Mouse (Mus musculus) urinary bladder, postnatal 14 days (tissue): ENCODE results near the gene Klf16.
A peak's percentile ranks its signal among the peaks of the same experiment; 100 is the strongest.

Experiments used
- DNase-seq: peaks from one replicate; pipeline ENCODE4 v3.0.0; 2021; ENCODE audit warnings: low spot score

Klf16 gene

DNA sequence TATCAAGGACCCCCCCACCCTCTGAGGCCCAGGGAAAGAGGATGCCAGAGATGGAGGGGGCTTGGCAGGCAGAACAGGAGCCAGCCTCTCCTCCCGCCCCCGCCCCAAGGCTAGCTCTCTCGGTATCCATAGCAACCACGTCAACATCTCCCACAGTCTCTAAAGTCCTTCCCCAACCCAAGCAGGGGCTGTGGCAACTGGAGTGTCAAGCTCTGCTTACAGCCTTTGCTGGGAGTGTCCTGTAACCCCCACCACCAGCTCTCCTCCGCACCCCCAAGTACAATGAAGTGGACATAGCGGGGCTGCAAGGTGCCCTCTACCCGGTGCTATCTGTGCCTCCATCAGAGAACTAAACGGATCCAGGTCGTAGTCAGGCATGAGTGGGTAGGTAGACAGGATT is 3.2 kb downstream of the Klf16 start:
- DNase-seq = no peak

DNA sequence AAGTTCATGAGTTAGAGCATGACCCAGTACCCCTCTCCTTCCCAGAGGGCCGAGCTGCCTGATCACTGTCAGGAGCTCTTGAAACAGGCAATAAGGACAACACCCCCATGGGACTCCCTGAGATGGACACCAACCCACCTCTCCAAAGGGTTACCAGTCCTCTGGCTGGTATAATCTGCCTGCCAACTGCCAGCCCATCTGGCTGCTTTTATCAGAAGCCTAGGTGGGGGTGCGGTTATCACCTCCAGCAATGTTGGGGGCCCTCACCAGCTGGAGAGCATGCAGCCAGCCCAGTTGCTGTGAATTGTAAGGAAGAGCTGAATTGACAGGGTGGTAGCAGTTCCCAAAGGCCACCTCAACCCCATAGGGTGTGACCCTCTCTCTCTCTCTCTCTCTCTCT is 4.6 kb downstream of the Klf16 start:
- DNase-seq = no peak

GRCm38 (mm10) chr10:80570871-80571836 is 6.0 kb downstream of the Klf16 start:
- DNase-seq = no peak

DNA sequence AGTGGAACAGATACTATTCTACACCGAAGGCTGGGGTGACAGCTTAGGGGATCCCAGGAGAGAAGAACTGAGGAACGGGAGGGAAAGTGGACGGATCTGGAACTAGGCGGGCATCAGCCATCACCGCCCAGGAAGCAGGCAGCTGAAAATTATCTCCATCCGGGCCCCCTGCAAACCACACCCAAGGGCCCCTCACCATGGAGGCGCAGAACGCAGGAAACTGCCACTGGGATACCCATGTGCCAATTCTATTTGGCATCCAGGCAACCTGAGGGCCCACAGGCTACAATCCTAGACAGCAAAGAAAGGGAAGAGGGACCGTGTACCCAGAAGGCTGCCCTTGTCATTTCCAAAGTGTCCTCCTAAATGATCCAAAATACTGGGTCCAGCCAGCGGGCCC is 6.7 kb downstream of the Klf16 start:
- no peak for DNase-seq

DNA sequence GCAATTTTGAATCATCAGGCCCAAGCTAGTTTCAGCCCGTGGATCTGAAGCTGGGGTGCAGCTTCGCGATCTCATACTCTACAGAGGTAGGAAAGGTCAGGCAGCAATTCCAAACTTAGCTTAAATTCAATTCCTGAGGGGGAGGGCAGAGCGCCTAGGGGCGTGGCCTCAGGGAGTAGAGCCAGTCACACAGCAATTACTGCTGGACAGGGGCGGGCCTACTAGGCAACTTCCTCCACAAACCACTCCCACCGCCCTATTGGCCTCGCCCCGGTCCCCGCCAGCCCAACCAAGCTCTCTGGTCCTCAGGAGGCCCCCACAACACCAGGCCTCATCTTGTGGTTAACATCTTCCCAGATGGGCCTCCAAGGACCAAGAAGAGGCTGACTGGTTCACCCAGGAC is 7.5 kb downstream of the Klf16 start:
- peak; percentile 65 for DNase-seq

DNA sequence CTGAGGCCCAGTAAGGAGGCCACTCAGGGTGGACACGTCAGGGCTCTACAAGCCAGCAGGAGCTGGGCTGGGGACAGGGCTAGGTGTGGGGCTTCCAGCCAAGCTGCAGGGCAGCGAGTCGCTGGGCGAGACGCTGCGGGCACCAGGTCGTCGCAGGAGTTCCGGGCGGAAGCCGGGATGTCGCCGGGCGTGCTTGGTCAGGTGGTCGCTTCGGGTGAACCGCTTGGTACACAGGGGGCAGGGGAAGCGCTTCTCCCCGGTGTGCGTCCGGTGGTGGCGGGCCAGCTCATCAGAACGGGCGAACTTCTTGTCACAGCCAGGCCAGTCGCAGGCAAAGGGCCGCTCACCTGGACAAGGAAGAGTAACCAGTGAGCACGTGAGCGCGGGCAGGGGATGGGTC is 8.2 kb downstream of the Klf16 start:
- no peak for DNase-seq

GRCm38 (mm10) chr10:80566375-80567092 is 10.6 kb downstream of the Klf16 start:
- peak; percentile 88 for DNase-seq

DNA sequence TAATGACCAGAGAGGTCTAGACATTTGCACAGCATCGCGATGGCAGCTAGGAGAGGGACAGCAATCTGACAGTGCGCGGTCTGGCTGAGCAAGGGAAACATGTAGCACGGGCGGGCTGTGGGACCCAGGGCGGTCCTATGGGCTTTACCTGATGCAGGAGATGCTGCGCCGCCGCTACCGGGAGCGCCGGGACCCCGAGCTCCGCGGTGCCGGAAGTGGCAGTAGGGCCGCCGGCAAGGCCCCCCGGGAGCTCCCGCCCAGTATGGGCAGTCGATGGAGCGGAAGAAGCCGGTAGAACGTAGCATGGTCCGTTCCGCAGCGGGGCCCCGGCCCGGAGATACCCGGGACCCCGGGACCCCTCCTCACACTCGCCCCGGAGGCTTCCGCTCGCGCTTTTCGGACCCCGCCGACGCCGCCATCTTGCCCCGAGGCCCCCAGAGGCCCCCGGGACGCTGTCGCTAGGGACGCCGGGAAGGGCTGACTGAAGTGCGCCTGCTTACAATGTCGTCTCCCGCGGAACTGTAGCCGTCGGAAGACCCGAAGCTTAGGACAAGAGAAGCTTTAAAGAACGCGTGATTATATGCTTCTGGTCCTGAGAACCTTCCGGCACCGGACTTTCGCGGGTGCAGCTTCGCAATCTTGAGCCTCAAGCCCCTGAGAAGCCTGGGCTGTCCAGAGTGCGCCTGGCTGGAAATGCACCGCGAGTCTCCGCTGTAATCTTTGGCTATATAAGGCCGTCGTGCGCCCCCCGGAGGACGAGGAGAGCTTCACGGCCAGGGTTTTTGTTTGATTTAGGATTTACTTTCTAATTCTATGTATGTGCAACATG is 15.8 kb downstream of the Klf16 start, which contains the start of gene Rexo1:
TSS of gene Rexo1 (minus strand) at position 445 of the 829 bp plus-strand sequence.
- DNase-seq = peak; percentile 94

- DNase-seq = no peak
These were observed 16.5 kb downstream of the Klf16 start for GRCm38 (mm10) chr10:80560621-80561020.

DNA sequence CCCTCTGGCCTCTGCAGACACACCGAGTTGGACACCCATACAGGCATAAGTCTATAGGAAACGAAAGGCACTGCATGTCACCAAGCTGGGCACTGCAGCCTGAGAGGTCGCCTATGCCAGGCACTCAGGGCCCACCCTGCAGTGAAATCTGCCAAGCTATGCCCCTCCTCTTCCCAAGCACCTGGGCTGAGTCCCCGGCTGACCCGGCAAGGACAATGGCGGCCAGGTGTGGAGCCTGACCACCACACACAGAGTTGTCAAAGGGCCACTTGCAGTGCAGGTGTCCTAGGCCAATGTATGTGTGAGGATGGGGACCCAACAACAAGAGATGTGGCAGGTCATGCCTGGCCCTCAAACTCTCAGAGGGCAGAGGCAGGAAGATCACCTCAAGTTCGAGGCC is 17.7 kb downstream of the Klf16 start:
- no peak for DNase-seq

- DNase-seq = peak; percentile 75
These were observed 19.7 kb downstream of the Klf16 start for GRCm38 (mm10) chr10:80557346-80557965.

- no peak for DNase-seq
These were observed 23.1 kb downstream of the Klf16 start for GRCm38 (mm10) chr10:80553997-80554396.

- DNase-seq = no peak
These were observed 23.5 kb downstream of the Klf16 start for GRCm38 (mm10) chr10:80553575-80553974.

- DNase-seq = no peak
These were observed 24.8 kb downstream of the Klf16 start for GRCm38 (mm10) chr10:80552364-80552763.

DNA sequence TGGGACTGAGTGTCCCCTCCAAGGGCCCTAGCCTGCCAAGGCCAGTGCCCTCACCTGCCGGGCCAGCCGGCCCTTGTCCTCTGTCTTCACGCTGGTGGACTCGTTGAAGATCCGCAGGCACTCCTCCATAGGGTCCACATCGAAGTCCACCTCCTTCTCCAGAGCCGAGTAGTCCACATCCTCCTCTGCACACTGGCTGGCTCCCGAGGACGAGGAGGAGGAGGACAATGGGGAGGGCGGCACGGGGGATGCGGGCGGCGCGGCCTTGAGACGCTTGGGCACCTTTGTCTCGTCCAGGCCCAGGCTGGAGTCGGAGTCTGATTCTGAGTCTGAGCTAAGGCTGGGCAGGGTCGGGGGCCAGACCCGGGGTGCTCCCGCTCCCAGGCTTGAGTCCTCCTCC is 27.8 kb downstream of the Klf16 start:
- DNase-seq = no peak

- peak; percentile 59 for DNase-seq
These were observed 28.6 kb downstream of the Klf16 start for GRCm38 (mm10) chr10:80548428-80549006.

GRCm38 (mm10) chr10:80547539-80547938 is 29.6 kb downstream of the Klf16 start:
- DNase-seq = no peak

DNA sequence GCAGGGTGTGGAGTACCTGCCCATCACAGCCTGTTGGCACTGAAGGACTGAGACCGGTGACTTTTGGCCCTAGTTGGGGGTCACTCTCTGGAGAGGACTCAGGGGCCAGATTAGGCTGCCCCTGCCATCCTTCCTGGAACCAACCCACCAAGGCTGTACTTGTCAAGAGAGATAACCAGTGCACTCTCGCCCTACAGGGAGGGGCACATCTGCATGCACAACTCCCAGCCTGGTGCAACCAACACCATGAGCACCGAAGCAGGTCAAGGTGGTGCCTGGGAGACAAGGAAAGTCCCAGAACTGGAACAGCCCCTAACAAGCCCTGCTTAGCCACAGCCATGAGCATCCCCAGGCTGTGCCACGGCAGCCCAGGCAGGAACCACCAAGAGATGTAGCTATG is 30.2 kb downstream of the Klf16 start:
- no peak for DNase-seq

DNA sequence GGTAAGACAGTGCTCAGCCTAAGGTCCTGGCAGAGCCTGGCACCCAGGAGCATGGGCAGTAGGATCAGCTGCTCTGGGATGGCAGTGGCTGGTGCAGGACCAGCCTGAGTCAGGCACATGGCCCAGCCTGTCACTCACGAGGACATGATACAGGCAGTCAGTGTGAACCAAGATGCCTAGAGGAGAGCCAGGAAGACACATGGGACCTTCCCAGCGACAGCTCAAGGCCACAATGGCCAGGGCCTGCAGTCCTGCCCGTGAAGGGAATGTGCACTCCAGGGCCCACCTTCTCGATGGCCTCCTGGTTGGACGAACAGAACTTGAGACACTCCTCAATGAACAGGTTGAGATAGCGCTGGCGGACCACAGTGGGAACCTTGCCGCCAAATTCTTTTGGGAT is 31.5 kb downstream of the Klf16 start:
- no peak for DNase-seq

DNA sequence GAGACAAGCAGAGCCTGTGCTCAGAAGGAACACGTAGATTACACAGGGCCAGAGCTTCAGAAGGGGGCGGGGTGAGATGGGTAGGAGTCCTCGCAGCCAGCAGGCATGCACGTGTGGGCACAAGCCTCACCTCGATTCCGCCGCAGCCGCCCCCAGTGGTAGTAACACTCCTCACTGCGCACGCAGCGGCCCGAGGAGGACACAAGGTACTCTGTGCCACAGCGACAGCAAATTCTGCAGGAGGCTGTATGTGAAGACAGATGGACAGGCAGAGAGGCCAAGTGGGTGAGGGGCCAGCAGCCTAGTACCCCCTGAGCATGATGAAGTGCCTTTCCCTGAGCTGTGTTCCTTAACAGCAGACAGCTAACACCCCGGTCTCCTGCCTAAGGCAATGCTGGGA is 33.2 kb downstream of the Klf16 start:
- DNase-seq = no peak

- DNase-seq = no peak
These were observed 37.6 kb downstream of the Klf16 start for GRCm38 (mm10) chr10:80539493-80539892.
